Mouse (Mus musculus) lung, postnatal 25 days (tissue): ENCODE measurements at regions not wholly inside any gene's neighbourhood (a gene's known extent, or its start where the extent isn't known, plus 50 kb on each side); places are given as distances from the start of the nearest gene placed in this dataset.
A peak's percentile ranks its signal among the peaks of the same experiment; 100 is the strongest.

Experiments used
- DNase-seq: peaks from one replicate; pipeline ENCODE4 v3.0.0; 2022; ENCODE audit warnings: low spot score

DNA sequence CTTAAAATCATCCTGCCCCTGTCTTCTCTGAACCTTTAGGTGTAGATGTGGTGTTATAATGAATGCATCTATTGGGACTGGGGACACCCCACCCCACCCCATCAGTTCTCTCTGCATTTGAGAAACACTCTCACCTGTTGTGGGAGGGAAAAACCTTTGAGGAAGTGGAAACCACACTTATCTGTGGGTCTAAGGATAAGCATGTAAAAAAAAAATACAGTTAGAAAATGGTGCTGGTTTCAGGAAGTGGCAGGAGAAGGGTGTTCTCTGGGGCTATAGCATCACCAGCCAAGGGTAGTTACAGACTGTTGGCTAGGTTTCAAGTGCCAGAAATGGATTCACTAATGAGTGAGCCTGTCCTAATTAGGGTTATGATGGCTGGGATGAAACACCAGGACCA is 91.1 kb upstream of the Rbm19 start:
- no peak for DNase-seq

DNA sequence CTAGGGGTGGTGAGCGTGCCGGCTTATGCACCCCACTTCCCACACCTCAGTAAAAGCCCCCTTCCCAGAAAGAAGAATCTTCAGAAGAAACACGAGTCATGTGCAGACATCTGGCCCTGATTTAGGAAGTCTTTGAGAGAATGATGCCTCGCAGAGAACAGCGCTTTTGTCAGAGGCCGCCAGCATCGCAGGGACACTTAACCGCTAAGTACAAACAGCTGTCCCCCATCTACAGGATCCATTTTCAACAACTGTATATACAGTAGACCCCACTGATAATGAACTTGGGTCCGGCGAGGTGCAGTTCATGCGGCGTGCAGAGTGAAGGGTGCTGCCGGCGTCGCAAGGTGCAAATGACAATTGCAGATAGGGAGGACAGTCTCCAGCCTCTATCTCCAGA is 85.4 kb upstream of the Rbm19 start:
- no peak for DNase-seq

DNA sequence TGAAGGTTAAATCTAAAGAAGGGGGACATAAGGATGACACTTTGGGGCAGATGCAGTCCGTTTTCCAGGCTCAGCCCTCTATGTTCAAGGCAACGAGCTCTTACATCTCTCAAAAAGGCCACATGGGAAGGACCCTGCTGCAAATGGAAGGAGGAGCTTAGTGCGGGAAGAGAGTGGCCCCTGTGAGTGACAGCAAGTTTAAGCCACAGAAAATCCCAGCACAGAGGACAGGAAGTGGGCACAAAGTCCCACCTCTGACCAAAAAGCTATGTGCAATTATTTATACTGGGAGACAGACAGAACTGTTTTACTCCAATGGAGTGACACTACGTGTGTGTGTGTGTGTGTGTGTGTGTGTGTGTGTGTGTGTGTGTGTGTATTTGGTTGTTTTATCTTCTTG is 84.7 kb upstream of the Rbm19 start:
- no peak for DNase-seq

DNA sequence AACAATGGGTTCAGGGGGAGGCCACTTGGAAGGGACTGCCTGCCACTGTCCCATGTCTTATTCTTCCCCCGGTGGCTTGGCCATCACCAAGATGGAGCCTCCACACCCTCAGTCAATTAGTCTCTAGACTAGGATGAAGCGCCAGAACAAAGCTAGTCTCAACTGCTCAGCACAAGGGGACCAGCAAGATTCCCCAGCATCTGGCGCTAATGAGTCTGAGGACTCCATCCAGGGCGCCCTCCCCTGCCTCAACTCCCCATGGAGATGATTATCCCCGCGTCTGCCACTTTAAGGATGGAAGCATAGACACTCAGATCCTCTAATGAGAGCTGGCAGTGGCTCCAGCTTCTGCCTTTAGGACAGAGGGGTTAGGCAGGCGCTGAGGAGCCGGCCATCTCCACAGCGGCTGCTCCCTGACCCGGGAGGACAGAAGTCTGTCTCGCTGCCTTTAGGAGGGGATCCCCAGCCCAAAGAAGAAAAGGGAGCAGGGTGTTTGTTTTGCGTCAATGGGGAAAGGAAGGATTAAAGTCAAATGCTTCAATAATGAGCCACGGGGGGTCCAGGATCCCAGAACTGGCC is 81.7 kb upstream of the Rbm19 start:
- DNase-seq = no peak

DNA sequence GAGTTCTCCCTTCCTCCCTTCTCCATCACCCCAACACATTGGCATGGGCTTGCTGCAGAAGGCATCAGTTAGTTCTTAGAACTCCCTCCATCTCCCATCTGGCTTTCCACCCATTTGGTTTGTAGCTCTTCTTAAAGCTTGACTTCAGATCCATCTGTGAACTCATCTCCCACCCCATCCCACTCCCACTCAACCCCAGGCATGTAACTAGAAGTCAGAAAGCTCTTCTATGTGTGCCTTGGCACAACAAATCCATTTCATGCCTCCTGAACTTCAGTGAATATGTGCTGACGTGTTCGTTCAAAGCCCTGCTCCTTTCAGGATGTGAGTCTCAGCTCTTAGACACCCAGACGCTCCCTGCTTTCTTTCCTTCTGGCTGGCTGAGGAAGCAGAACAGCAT is 81.0 kb upstream of the Rbm19 start:
- no peak for DNase-seq

DNA sequence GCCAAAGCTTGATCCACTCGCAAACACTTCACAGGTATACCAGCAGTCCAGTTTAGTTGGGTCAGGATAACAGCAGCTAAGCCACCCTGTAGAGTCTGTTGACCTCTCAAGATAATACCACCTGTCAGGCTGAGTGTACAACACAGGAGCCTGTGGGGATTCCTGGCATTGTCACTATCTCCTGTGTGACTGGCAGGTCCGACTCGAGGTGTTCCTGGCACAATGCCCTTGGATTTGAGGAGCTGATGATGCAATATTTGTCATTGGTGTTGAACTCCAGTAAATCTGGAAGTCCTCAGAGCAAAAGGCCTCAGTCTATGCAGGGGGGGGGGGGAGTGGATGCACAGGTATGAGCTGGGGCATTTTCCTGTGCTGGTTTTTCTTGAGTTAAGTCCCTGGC is 78.5 kb upstream of the Rbm19 start:
- no peak for DNase-seq

DNA sequence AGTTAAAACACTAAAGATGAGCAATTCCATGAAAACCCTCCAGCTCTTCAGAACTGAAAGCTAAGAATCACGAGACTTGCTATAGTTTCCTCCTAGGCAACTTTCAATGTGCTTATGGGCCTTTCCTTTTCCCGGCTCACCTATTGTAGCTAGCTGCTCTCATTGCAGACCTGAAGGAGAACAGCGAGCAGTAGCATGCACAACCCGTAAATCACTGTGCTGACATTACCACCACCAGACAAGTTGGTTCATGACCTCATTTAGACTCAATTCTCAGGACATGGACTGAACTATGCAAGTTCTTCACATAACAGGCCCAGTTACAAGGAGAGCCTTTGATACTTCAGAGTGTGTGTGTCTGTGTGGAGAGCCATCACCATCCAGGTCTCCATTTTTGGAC is 72.5 kb upstream of the Rbm19 start:
- no peak for DNase-seq

DNA sequence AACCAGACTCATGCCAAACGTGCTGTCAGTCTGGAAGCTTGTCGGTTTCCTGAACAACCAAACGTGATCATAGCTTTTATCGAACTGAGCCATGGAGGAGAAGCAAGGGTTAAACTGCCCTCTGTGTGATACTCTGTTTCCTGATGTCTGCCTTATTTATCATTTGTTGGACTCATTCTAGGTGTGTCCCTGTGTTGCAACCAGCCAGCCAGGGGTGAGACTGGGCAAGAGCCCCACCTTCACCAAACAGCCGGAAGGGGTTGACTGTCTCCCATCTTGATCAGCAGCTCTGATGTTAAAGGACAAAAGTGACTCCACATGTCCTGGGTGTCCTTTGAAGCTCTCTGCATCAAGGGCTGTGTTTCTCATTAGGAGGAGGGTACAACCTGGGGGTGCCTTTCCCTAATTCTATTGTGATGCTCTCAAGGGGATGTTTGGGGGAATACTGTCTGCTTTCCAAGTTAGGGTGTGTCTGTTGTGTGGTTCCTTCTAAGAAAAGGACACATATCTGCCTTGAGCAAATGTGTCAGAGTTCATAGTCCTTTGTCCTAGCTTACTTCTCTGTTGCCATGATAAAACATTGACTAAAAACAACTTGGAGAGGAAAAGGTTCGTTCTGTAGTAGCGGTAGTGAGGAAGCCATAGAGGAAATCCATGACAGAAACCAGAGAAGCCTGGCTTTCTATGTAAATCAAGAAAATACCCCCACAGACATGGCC is 67.0 kb upstream of the Rbm19 start:
- no peak for DNase-seq

DNA sequence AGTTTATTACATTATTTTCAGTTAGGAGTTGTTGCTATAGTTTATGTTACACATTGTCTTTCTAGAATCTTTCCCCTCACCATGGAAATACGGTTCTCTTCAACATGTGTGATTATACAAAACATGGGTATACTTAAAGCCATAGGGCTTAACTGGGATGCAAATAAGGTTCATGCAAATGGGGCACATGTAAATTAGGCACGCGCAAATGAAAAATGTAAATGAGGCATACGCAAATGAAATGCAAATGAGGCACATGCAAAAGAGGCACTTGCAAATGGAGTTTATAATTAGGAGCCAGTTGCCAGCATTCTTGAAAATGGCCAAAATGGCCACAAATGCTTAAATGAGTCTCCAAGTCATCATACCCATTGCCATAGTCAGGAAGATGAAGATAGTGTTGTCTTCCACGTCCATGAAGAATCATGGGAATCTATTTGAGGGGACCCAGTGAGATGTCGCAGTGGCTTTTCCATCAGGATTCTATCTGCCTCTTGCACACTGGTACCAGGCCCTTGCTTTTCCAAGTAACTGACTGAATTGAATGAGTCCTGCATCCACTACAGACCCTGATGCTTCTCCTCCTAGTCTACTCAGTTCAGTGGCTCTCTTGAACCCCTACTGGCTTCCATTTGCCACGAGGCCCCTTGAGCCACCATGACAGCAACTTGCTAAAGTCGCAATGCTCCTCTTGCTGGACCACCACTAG is 65.4 kb upstream of the Rbm19 start:
- DNase-seq = no peak

DNA sequence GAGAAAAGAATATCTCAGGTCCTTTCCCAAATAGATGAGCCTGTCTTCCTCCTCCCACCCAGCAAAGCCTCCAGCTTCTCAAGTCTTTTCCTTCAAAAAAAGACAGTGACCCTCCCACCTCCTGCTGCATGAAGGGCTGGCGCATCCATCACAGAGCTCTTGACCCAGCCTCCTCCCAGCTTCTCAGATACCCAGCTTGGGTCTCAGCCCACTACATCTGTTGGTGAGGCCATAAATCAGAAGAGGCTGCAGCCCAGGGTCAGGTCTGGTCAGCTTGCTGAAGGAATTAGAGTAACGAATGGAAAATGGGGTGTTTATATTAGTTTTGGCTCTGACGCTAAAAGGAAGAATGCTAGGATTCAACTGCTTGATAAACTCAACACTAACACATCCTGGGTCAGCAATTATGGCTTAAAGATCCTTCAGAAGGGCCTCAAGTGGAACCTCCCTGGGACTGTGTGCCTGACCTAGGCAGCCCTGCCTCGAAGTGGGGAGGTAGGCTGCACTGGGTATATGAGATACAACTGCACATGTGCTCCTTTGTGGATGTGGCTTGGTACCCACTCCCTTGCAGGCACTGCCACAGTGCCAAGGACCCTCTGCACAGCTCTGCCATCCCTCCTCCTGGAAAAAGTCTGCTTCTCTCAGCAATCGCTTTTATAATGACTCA is 61.6 kb upstream of the Rbm19 start:
- peak; percentile 1 for DNase-seq
